Mouse (Mus musculus): Measurements from ENCODE around the gene Nkx3-2.

The Nkx3-2 gene

GRCm38 (mm10) chr5:41762141-41762946 is 2.0 kb downstream of the Nkx3-2 start:
- CTCF ChIA-PET: no interaction called here

GRCm38 (mm10) chr5:41761509-41762140 is 2.7 kb downstream of the Nkx3-2 start:
- CTCF ChIA-PET: no interaction called here

- CTCF ChIA-PET: no interaction called here
These were observed 3.3 kb downstream of the Nkx3-2 start for GRCm38 (mm10) chr5:41760831-41761508.

- CTCF ChIA-PET: no interaction called here
These were observed 4.2 kb downstream of the Nkx3-2 start for GRCm38 (mm10) chr5:41760071-41760470.

- CTCF ChIA-PET: no interaction called here
These were observed 5.3 kb downstream of the Nkx3-2 start for GRCm38 (mm10) chr5:41758671-41759639.

- CTCF ChIA-PET: no interaction called here
These were observed 7.0 kb downstream of the Nkx3-2 start for GRCm38 (mm10) chr5:41757338-41757737.

- CTCF ChIA-PET: no interaction called here
These were observed 7.9 kb downstream of the Nkx3-2 start for GRCm38 (mm10) chr5:41756396-41756795.

- CTCF ChIA-PET: interaction anchor here (0.7 kb wide), 1 partner anchor 11 kb away, joined by 3 read pairs; no protein-coding TSS in a partner anchor
These were observed 8.8 kb downstream of the Nkx3-2 start for GRCm38 (mm10) chr5:41755373-41755960.

- CTCF ChIA-PET: interaction anchor here (0.7 kb wide), 1 partner anchor 11 kb away, joined by 3 read pairs; no protein-coding TSS in a partner anchor
These were observed 9.5 kb downstream of the Nkx3-2 start for GRCm38 (mm10) chr5:41754836-41755235.

- CTCF ChIA-PET: no interaction called here
These were observed 10.0 kb downstream of the Nkx3-2 start for GRCm38 (mm10) chr5:41754226-41754775.

- CTCF ChIA-PET: no interaction called here
These were observed 11.6 kb downstream of the Nkx3-2 start for GRCm38 (mm10) chr5:41752721-41753120.

- CTCF ChIA-PET: no interaction called here
These were observed 19.2 kb downstream of the Nkx3-2 start for GRCm38 (mm10) chr5:41744898-41745780.

- CTCF ChIA-PET: no interaction called here
These were observed 20.1 kb downstream of the Nkx3-2 start for GRCm38 (mm10) chr5:41744234-41744633.

GRCm38 (mm10) chr5:41738817-41739216 is 25.5 kb downstream of the Nkx3-2 start:
- CTCF ChIA-PET: no interaction called here

- CTCF ChIA-PET: no interaction called here
These were observed 27.3 kb downstream of the Nkx3-2 start for GRCm38 (mm10) chr5:41737039-41737438.

GRCm38 (mm10) chr5:41727017-41727416 is 37.3 kb downstream of the Nkx3-2 start:
- CTCF ChIA-PET: no interaction called here

GRCm38 (mm10) chr5:41725573-41725972 is 38.7 kb downstream of the Nkx3-2 start:
- CTCF ChIA-PET: no interaction called here
